Mouse (Mus musculus) forebrain, embryonic 11.5 days (tissue): ENCODE results near the gene Zmym2. TPM values are rescaled to one million over a fixed set of nuclear protein-coding genes. Genes with fewer than 3 reads are reported as not detected.
"Not testable (repeated sequence)": the region's sequence is repeated elsewhere in the genome, so short reads cannot be mapped to it uniquely, and the experiment has no call there.

Experiments
- ATAC-seq: fragments of 200-750 bp; cut with Nextera tagmentation; replicated peaks from 2 replicates; pipeline ENCODE4 v1.8.0; 2017; ENCODE audit warnings: moderate TSS enrichment; ENCODE audit not compliant: low FRiP score
- DNase-seq: peaks from one replicate; pipeline ENCODE4 v3.0.0-alpha.2; 2017; ENCODE audit warnings: low spot score
- H3K27ac ChIP-seq: fragments of 300-500 bp; sonication (generic); 2 replicates; pipeline ENCODE4 v1.5.1; 2014; ENCODE audit warnings: low read depth, low read length
- H3K27me3 ChIP-seq: fragments of 300-500 bp; sonication (generic); 2 replicates; pipeline ENCODE4 v1.6.1; 2014; ENCODE audit warnings: mild to moderate bottlenecking, low read length, mixed read lengths; ENCODE audit not compliant: control insufficient read depth, insufficient read depth
- H3K36me3 ChIP-seq: fragments of 300-500 bp; sonication (generic); 2 replicates; pipeline ENCODE4 v1.6.1; 2014; ENCODE audit warnings: mild to moderate bottlenecking, low read length, moderate library complexity, mixed read lengths; ENCODE audit not compliant: control insufficient read depth, insufficient read depth
- H3K4me1 ChIP-seq: fragments of 300-500 bp; sonication (generic); replicated peaks from 2 replicates; pipeline ENCODE4 v1.6.1; 2014; ENCODE audit warnings: low read length, mixed read lengths; ENCODE audit not compliant: control insufficient read depth, insufficient read depth
- H3K4me2 ChIP-seq: fragments of 300-500 bp; sonication (generic); 2 replicates; pipeline ENCODE4 v1.6.1; 2014; ENCODE audit warnings: low read depth, mild to moderate bottlenecking, low read length, moderate library complexity, mixed read lengths; ENCODE audit not compliant: severe bottlenecking
- H3K4me3 ChIP-seq: fragments of 300-500 bp; sonication (generic); 2 replicates; pipeline ENCODE4 v1.5.1; 2014; ENCODE audit warnings: low read depth, low read length
- H3K9ac ChIP-seq: fragments of 300-500 bp; sonication (generic); 2 replicates; pipeline ENCODE4 v1.6.1; 2014; ENCODE audit warnings: low read length
- H3K9me3 ChIP-seq: fragments of 300-500 bp; sonication (generic); 2 replicates; pipeline ENCODE4 v1.6.1; 2016; ENCODE audit warnings: low read length, mixed read lengths; ENCODE audit not compliant: control insufficient read depth
- WGBS: fragments of 180-500 bp; shearing (Covaris S2); extraction: QIAGEN DNeasy Blood & Tissue Kit; methylation state at CpG from one replicate; pipeline ENCODE4 v1.1.7; 2014; 5-methylcytosine and 5-hydroxymethylcytosine counted together
- polyA plus RNA-seq: library from polyadenylated mRNA; unstranded; fragments of >200 nt; fragmentation: Nextera tagmentation; extraction: Ambion mirVana; gene quantifications from 2 replicates; pipeline ENCODE4 v1.2.1, GENCODE M21; 2014

The Zmym2 gene
- polyA plus RNA-seq, 1 experiment from 2014 or later = 73.3 TPM

GRCm38 (mm10) chr14:56875586-56876159 is 10.8 kb upstream of the Zmym2 start:
- H3K4me2 ChIP-seq = no peak overlapping the region
- DNase-seq (no peak), ATAC-seq (no peak)
- H3K36me3 ChIP-seq = no peaks in the 10 kb centered on the region
- no peak overlapping the region for H3K27ac ChIP-seq
- H3K9ac ChIP-seq = no peak overlapping the region
- no peaks in the 10 kb centered on the region for H3K27me3 ChIP-seq
- no peaks in the 10 kb centered on the region for H3K4me1 ChIP-seq
- H3K4me3 ChIP-seq = no peak overlapping the region
- H3K9me3 ChIP-seq = no peaks in the 10 kb centered on the region

GRCm38 (mm10) chr14:56881271-56881670 is 5.2 kb upstream of the Zmym2 start:
- Histone ChIP-seq H3K4me2 (no peak overlapping the region), H3K9ac (no peak overlapping the region), H3K36me3 (no peaks in the 10 kb centered on the region), H3K9me3 (no peaks in the 10 kb centered on the region), H3K27ac (no peak overlapping the region), H3K4me1 (no peaks in the 10 kb centered on the region), H3K27me3 (no peaks in the 10 kb centered on the region), H3K4me3 (no peak overlapping the region)
- WGBS = 77% methylated on average over 3 of the region's 3 CpGs
- ATAC-seq (no peak), DNase-seq (no peak)

- Histone ChIP-seq H3K9ac (no peak overlapping the region), H3K27ac (no peak overlapping the region), H3K36me3 (no peaks in the 10 kb centered on the region; the same call in 1 of the 2 replicates), H3K27me3 (no peaks in the 10 kb centered on the region), H3K4me3 (no peak overlapping the region), H3K4me2 (no peak overlapping the region), H3K9me3 (no peaks in the 10 kb centered on the region), H3K4me1 (no peaks in the 10 kb centered on the region)
- WGBS = 89% methylated on average over 1 of the region's 1 CpGs
- no peak for DNase-seq
- ATAC-seq = no peak
These were observed 3.0 kb upstream of the Zmym2 start for GRCm38 (mm10) chr14:56883431-56883830.

GRCm38 (mm10) chr14:56885308-56885771 is 1.1 kb upstream of the Zmym2 start:
- peak; percentile 92 for DNase-seq

GRCm38 (mm10) chr14:56885986-56886593 is 363 bp upstream of the Zmym2 start:
- peak overlapping the region; percentile 66 for H3K4me2 ChIP-seq
- not testable (repeated sequence) for H3K27me3 ChIP-seq, H3K9me3 ChIP-seq, H3K4me1 ChIP-seq, H3K36me3 ChIP-seq
- peak overlapping the region; percentile 44 for H3K4me3 ChIP-seq
- WGBS = under 1% methylated on average over 30 of the region's 69 CpGs
- H3K9ac ChIP-seq = peak overlapping the region; percentile 65
- DNase-seq (peak; percentile 94), ATAC-seq (peak; percentile 97)
- peak overlapping the region; percentile 77 for H3K27ac ChIP-seq

More at GRCm38 (mm10) chr14:56885308-56885771, 1.1 kb upstream of the Zmym2 start:
- no peaks in the 10 kb centered on the region for H3K9me3 ChIP-seq
- H3K9ac ChIP-seq = peak overlapping the region; percentile 65
- peak overlapping the region; percentile 44 for H3K4me3 ChIP-seq
- no peaks in the 10 kb centered on the region for H3K4me1 ChIP-seq
- 1% methylated on average over 35 of the region's 36 CpGs for WGBS
- H3K27ac ChIP-seq = peak overlapping the region; percentile 77
- no peaks in the 10 kb centered on the region for H3K27me3 ChIP-seq
- H3K4me2 ChIP-seq = peak overlapping the region; percentile 66
- no peaks in the 10 kb centered on the region; the same call in 1 of the 2 replicates for H3K36me3 ChIP-seq
- peak; percentile 50 for ATAC-seq

GRCm38 (mm10) chr14:56887514-56887880 is 1.0 kb downstream of the Zmym2 start:
- Histone ChIP-seq H3K27me3 (no peaks in the 10 kb centered on the region), H3K27ac (peak overlapping the region; percentile 95), H3K4me2 (peak overlapping the region; percentile 66), H3K9ac (peak overlapping the region; percentile 92), H3K4me1 (no peaks in the 10 kb centered on the region), H3K36me3 (peaks cover 2% of the 10 kb centered on the region), H3K9me3 (no peaks in the 10 kb centered on the region), H3K4me3 (peak overlapping the region; percentile 83)
- ATAC-seq (no peak), DNase-seq (no peak)
- 0% methylated on average over 3 of the region's 3 CpGs for WGBS

- H3K27ac ChIP-seq = peak overlapping the region; percentile 95
- WGBS = under 1% methylated on average over 9 of the region's 9 CpGs
- H3K9ac ChIP-seq = peak overlapping the region; percentile 92
- no peaks in the 10 kb centered on the region for H3K4me1 ChIP-seq
- H3K4me3 ChIP-seq = peak overlapping the region; percentile 83
- H3K36me3 ChIP-seq = peaks cover 3% of the 10 kb centered on the region
- no peak for ATAC-seq
- no peaks in the 10 kb centered on the region for H3K27me3 ChIP-seq
- H3K4me2 ChIP-seq = peak overlapping the region; percentile 66
- no peaks in the 10 kb centered on the region for H3K9me3 ChIP-seq
- DNase-seq = peak; percentile 86
These were observed 1.4 kb downstream of the Zmym2 start for GRCm38 (mm10) chr14:56887887-56888286.

- no peak overlapping the region for H3K9ac ChIP-seq
These were observed 2.0 kb downstream of the Zmym2 start for GRCm38 (mm10) chr14:56888416-56888815.

GRCm38 (mm10) chr14:56894417-56894816 is 8.0 kb downstream of the Zmym2 start:
- DNase-seq (no peak), ATAC-seq (no peak)
- WGBS = 96% methylated on average over 2 of the region's 2 CpGs
- H3K9ac ChIP-seq = no peak overlapping the region
- H3K9me3 ChIP-seq = no peaks in the 10 kb centered on the region
- H3K4me3 ChIP-seq = no peak overlapping the region
- H3K27ac ChIP-seq = no peak overlapping the region
- no peaks in the 10 kb centered on the region for H3K27me3 ChIP-seq
- H3K4me2 ChIP-seq = no peak overlapping the region
- no peaks in the 10 kb centered on the region for H3K4me1 ChIP-seq
- peaks cover 5% of the 10 kb centered on the region for H3K36me3 ChIP-seq

More at GRCm38 (mm10) chr14:56888416-56888815, 2.0 kb downstream of the Zmym2 start:
- no peaks in the 10 kb centered on the region for H3K27me3 ChIP-seq
- H3K36me3 ChIP-seq = peaks cover 3% of the 10 kb centered on the region
- H3K4me3 ChIP-seq = peak overlapping the region; percentile 83
- no peak overlapping the region for H3K27ac ChIP-seq
- DNase-seq (no peak), ATAC-seq (no peak)
- H3K9me3 ChIP-seq = no peaks in the 10 kb centered on the region
- WGBS = 65% methylated on average over 2 of the region's 2 CpGs
- no peaks in the 10 kb centered on the region for H3K4me1 ChIP-seq
- peak overlapping the region; percentile 66 for H3K4me2 ChIP-seq
